Mouse (Mus musculus) small intestine, adult 2 months (tissue): ENCODE data around the gene Gna11.

Source experiments
- CTCF ChIP-seq: fragments of 200-500 bp; IDR thresholded peaks from 2 replicates; pipeline ENCODE4 v1.5.1; 2012; ENCODE audit warnings: low read depth, mild to moderate bottlenecking, control low read depth, inconsistent platforms, low read length, moderate library complexity, mixed read lengths; ENCODE audit not compliant: insufficient replicate concordance, insufficient read length; ENCODE audit errors: extremely low read depth
- POLR2A ChIP-seq: fragments of 200-500 bp; IDR thresholded peaks from 2 replicates; pipeline ENCODE4 v1.6.1; 2012; ENCODE audit warnings: low read depth, mild to moderate bottlenecking, control low read depth, inconsistent platforms, low read length, moderate library complexity

DNA sequence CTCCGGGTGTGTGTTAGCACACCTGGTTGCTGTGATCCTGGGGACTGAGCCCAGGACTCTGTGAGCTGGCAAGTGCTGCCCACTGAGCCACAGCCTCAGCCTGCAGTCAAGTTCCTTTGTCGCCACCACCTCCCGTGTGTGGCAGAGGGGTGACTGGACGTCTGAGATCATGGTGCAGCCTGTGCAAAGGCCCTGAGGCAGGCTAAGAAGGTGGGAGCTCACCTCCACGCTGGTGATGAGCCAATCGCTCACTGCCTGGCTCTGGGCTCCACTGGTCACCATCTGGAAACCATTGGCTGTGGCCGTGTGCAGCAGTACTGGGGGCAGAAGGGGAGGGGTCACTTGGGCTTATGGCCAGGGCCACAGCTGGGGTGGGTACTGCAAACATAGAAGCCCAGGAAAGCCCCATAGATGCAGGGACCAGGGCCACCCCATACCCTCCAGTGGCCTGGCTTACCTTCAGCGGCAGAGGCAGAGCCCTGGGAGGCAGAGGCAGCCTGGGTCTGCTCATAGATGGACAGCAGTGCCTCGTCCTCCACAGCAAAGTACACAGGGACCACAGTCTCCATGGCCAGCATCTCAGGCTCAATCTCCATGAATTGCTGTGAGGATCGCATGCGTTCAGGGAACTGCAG is 52.3 kb downstream of the Gna11 start:
- TF ChIP-seq POLR2A (no peak), CTCF (no peak)
